Mouse (Mus musculus) hindbrain, embryonic 10.5 days (tissue): ENCODE measurements at regions not wholly inside any gene's neighbourhood (a gene's known extent, or its start where the extent isn't known, plus 50 kb on each side); places are given as distances from the start of the nearest gene placed in this dataset.

Experiments
- DNase-seq: peaks from one replicate; pipeline ENCODE4 v3.0.0-alpha.2; 2017; ENCODE audit warnings: low spot score
- H3K27ac ChIP-seq: fragments of 300-500 bp; sonication (generic); 2 replicates; pipeline ENCODE4 v1.5.1; 2016; ENCODE audit warnings: mild to moderate bottlenecking, moderate library complexity
- H3K27me3 ChIP-seq: fragments of 300-500 bp; sonication (generic); 2 replicates; pipeline ENCODE4 v1.6.1; 2016; ENCODE audit warnings: mild to moderate bottlenecking; ENCODE audit not compliant: poor library complexity, insufficient read depth, severe bottlenecking
- H3K36me3 ChIP-seq: fragments of 300-500 bp; sonication (generic); 2 replicates; pipeline ENCODE4 v1.6.1; 2016; ENCODE audit warnings: mild to moderate bottlenecking, moderate library complexity
- H3K4me1 ChIP-seq: fragments of 300-500 bp; sonication (generic); replicated peaks from 2 replicates; pipeline ENCODE4 v1.6.1; 2016; ENCODE audit warnings: mild to moderate bottlenecking
- H3K4me3 ChIP-seq: fragments of 300-500 bp; sonication (generic); 2 replicates; pipeline ENCODE4 v1.5.1; 2016; ENCODE audit warnings: mild to moderate bottlenecking, moderate library complexity
- H3K9me3 ChIP-seq: fragments of 300-500 bp; sonication (generic); 2 replicates; pipeline ENCODE4 v1.6.1; 2016; ENCODE audit warnings: mild to moderate bottlenecking, moderate library complexity
- WGBS: fragments of 180-500 bp; shearing (Covaris S2); methylation state at CpG from one replicate; pipeline ENCODE4 v1.1.7; 2016; 5-methylcytosine and 5-hydroxymethylcytosine counted together

DNA sequence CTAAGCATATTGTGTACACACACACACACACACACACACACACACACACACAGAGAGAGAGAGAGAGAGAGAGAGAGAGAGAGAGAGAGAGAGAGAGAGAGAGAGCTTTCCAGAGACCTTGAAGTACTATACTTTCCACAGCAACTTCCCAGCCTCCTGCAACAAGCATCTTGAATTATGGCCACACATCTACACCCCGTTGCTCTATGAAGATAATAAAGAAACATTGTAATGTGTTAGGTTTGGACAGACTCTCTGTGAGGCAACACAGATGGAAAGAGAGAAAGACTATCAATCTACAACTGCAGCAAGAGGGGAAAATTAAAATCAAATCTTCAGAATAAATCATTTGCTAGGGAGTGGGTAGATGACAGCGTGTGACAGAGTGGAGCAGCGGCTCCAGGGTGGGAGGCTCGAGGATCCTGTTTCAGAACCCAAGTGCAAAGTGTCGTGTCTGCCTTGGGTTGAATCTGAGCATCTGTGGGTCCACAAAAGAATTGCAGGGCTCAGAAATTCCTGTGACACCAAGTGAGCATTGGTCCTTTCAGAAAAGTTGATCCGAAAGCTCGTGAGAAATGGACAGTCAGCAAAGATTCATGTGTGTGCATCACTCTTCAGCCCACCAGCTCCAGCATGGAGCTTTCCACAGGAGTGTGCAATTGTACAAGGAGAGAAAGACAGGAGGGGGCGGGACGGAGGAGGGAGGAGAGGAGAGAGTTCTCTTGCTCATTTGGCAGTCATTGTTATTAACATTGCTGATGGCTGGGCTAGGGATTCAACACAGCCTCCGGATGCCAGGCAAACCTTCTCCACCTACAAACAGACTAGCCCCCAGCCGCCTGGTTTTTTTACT is 203.6 kb upstream of the Gimd1 start:
- no peak for DNase-seq

DNA sequence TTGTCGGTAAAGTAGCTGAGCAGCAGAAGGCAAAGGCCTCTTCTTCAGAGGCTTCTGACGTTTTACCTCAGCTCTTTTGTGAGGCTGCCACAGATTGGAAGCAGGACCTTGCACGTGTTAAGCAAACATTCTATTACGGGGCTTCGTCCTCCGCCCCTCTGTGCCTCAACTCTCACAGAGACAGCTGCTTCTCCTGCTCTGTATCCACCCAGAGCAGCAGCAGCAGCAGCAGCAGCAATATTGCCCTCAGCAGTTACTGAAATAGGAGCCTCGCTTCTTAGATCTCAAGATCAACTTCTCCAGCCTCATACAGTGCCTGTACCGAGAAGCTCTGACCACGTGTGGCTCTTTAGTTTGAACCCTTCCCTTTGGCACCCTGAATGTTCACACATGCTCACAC is 202.4 kb upstream of the Gimd1 start:
- Histone ChIP-seq H3K27me3 (no peaks in the 10 kb centered on the region), H3K27ac (no peak overlapping the region), H3K9me3 (no peaks in the 10 kb centered on the region), H3K36me3 (no peaks in the 10 kb centered on the region), H3K4me3 (no peak overlapping the region), H3K4me1 (0 out of 2 replicates have a peak, but pooled peaks cover 2% of the 10 kb centered on the region)
- DNase-seq = no peak
- 66% methylated on average over 9 of the region's 9 CpGs for WGBS

More for the DNA sequence above, 203.6 kb upstream of the Gimd1 start:
- Histone ChIP-seq H3K4me3 (no peak overlapping the region), H3K4me1 (0 out of 2 replicates have a peak, but pooled peaks cover 2% of the 10 kb centered on the region), H3K36me3 (no peaks in the 10 kb centered on the region), H3K27ac (no peak overlapping the region), H3K27me3 (no peaks in the 10 kb centered on the region), H3K9me3 (no peaks in the 10 kb centered on the region)
- 68% methylated on average over 11 of the region's 11 CpGs for WGBS

DNA sequence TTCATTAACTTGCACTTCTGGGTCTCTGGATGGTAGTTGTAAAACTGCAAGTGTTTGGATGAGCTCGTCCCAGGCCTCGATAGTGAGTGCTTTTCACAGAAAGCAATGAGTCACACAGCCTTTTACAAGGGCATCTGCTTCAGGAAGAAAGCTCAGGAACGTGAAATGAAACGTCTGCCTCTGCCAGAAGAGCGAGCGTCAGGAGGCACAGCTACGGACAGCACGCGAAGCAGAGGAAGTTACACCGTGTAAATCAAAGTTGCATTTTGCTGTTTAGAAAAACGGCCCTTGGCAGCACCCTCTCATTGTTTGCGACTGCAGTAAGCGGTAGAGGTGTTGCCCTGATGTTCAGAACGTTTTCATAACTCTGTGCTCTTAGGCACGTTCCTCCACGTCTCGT is 201.5 kb upstream of the Gimd1 start:
- Histone ChIP-seq H3K4me1 (0 out of 2 replicates have a peak, but pooled peaks cover 2% of the 10 kb centered on the region), H3K27ac (no peak overlapping the region), H3K36me3 (no peaks in the 10 kb centered on the region), H3K27me3 (no peaks in the 10 kb centered on the region), H3K9me3 (no peaks in the 10 kb centered on the region), H3K4me3 (no peak overlapping the region)
- 88% methylated on average over 17 of the region's 17 CpGs for WGBS
- DNase-seq = no peak

DNA sequence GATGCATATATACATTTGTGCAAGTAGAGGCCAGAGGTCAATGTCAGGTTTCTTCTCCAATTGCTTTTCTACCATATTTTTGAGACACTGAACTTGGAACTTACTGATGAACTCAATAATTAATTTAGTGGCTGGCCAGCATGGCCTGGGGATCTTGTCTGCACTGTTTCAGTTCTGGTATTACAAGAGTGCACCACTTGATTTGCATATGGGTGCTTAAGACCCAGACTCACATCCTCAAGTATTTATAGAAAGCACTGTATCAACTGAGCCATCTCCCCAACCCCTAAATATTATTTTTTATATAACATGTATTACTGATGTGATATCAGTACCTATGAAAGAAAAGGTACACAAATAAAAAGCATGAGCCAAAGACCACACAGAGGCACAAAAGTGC is 197.8 kb upstream of the Gimd1 start:
- DNase-seq = no peak
- H3K27me3 ChIP-seq = no peaks in the 10 kb centered on the region
- no peaks in the 10 kb centered on the region for H3K4me1 ChIP-seq

DNA sequence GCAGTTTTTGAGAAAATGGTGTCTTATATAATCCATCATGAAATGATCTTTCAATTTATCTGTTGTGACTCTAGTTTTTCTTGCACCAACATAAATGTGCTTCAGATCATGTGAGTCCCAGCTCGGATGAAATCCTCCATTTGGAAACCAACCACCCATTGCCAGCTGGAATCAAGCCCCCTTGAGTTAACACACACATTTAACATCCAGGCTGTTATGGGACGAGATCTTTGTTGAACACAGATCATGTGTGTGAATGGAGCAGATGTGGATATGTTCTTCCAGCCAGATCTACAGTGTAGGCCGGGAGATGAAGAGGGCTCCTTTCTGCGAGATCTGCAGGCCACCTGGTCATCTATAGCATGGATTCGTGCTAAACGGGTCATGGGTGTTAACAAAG is 188.4 kb upstream of the Gimd1 start:
- no peaks in the 10 kb centered on the region for H3K4me1 ChIP-seq
- DNase-seq = no peak
- H3K27me3 ChIP-seq = no peaks in the 10 kb centered on the region
- H3K36me3 ChIP-seq = no peaks in the 10 kb centered on the region
- H3K4me3 ChIP-seq = no peak overlapping the region
- H3K9me3 ChIP-seq = no peaks in the 10 kb centered on the region
- no peak overlapping the region for H3K27ac ChIP-seq
- WGBS = 90% methylated on average over 6 of the region's 6 CpGs

More for the DNA sequence above, 197.8 kb upstream of the Gimd1 start:
- Histone ChIP-seq H3K27ac (no peak overlapping the region), H3K4me3 (no peak overlapping the region), H3K9me3 (no peaks in the 10 kb centered on the region), H3K36me3 (no peaks in the 10 kb centered on the region)

DNA sequence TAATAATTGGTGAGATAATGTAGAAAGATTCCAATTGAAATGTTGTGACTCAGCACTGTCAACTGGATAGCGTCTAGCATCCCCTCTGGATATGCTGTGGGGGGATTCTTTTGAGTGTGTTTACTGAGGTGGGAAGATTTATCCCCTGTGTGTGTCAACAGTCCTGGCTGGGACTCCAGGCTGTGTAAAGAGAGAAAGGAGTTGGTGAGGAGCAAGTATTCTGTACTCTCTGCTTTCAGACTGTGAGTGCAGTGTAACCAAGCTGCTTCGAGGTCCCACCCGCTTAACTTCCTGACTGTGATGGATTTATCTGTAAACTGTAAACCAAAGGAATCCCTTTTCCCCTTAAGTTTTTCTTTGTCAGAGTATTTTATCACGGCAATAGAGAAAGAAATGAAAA is 175.7 kb upstream of the Gimd1 start:
- Histone ChIP-seq H3K27me3 (no peaks in the 10 kb centered on the region), H3K27ac (no peak overlapping the region), H3K4me3 (no peak overlapping the region), H3K4me1 (no peaks in the 10 kb centered on the region), H3K36me3 (no peaks in the 10 kb centered on the region), H3K9me3 (no peaks in the 10 kb centered on the region)
- WGBS = 80% methylated on average over 4 of the region's 4 CpGs
- DNase-seq = no peak

DNA sequence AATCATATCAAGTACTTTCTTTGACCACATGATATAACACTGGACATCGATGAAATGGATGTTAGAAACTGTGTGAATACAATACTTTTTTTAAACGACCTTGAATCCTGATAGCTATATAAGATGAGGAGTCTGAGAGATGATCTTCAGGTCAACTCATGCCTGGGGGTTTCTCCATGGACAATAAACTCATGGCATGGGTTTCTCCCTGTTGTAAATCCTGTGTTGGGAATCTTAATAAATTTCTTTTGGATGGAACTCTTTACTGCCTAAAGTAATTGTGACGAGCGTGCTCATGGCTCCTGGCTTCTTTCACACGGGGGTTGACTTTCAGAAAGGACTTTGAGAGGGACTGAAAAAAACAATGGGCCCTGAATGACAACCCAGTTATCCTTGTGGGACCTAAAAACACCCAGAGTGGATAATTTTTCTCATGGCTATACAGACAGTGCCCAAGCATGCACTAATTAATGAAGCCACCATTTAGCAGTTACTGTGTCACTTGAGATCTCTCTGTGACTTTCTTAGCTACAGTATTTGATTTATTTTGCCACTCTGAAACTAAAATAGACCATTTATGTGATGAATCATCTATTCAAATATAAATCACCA is 167.2 kb upstream of the Gimd1 start:
- Histone ChIP-seq H3K9me3 (no peaks in the 10 kb centered on the region), H3K4me3 (no peak overlapping the region), H3K27me3 (no peaks in the 10 kb centered on the region), H3K27ac (no peak overlapping the region), H3K4me1 (no peaks in the 10 kb centered on the region), H3K36me3 (no peaks in the 10 kb centered on the region)
- whole genome bisulfite sequencing = 79% methylated on average over 5 of the region's 5 CpGs
- no peak for DNase-seq

DNA sequence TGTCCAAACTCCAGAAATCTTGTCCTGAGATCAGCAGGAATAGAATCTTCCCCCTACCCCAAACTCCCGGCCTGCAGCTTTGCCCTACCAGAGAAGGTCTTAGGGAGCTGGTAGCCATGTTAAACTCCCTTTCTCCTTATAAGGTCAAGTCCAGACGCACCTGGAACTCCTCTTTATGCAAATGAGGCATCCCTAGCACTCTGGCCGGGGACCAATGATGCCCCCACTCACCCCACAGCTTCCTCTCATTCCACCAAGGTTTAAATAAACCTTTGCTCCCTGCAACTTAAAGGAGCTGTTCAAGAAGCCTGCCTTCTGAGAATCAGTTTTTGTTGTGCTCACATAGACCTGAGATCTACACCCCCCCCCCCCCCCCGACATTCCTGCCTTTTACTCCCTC is 158.6 kb upstream of the Gimd1 start:
- H3K9me3 ChIP-seq = no peaks in the 10 kb centered on the region

DNA sequence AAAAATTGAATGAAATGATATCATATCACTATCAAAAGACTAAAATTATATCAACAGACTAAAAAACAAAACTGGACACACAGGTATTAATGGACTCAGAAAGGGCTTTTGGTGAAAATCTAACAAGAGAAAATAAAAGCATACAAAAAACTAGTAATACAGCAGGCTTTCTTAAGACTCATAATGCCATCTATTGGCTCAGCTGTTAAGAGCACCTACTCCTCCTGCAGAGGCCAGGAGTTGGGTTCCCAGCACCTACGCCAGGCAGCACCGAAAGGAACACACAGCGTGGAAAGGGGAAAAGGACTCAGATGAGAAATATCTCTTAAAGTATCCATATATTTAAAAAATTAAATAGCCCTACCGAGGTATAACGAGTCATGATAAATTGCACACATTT is 151.9 kb upstream of the Gimd1 start:
- 90% methylated on average over 5 of the region's 5 CpGs for WGBS
- DNase-seq = no peak
- no peaks in the 10 kb centered on the region for H3K4me1 ChIP-seq
- no peaks in the 10 kb centered on the region for H3K9me3 ChIP-seq
- H3K27ac ChIP-seq = no peak overlapping the region
- H3K27me3 ChIP-seq = no peaks in the 10 kb centered on the region
- H3K36me3 ChIP-seq = no peaks in the 10 kb centered on the region
- no peak overlapping the region for H3K4me3 ChIP-seq

More for the DNA sequence above, 158.6 kb upstream of the Gimd1 start:
- H3K27me3 ChIP-seq = no peaks in the 10 kb centered on the region
- no peak overlapping the region for H3K4me3 ChIP-seq
- WGBS = 54% methylated on average over 4 of the region's 4 CpGs
- no peak overlapping the region for H3K27ac ChIP-seq
- no peaks in the 10 kb centered on the region for H3K4me1 ChIP-seq
- H3K36me3 ChIP-seq = no peaks in the 10 kb centered on the region
- DNase-seq = no peak

DNA sequence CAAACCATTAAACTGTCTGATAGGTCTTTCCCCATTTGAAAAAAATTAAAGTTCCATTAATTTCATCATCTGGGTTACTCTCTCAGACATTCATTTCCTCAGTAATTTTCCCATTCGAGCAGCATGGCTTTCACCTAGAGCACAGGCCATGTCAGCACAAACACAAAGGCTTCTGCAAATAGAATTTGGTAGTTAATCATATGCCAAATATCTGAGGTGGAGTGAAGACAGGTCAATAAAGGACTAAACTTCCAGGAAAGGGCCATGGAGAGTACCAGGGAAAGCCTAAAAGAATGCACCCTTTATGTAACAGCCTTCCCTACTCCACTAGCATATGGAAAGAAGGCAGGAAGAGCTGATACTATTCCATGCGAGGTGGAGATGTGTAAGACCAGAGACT is 150.3 kb upstream of the Gimd1 start:
- H3K27ac ChIP-seq = no peak overlapping the region
- H3K4me1 ChIP-seq = no peaks in the 10 kb centered on the region
- no peaks in the 10 kb centered on the region for H3K36me3 ChIP-seq
- WGBS = 87% methylated on average over 2 of the region's 2 CpGs
- H3K9me3 ChIP-seq = no peaks in the 10 kb centered on the region
- no peaks in the 10 kb centered on the region for H3K27me3 ChIP-seq
- no peak overlapping the region for H3K4me3 ChIP-seq
- DNase-seq = no peak

DNA sequence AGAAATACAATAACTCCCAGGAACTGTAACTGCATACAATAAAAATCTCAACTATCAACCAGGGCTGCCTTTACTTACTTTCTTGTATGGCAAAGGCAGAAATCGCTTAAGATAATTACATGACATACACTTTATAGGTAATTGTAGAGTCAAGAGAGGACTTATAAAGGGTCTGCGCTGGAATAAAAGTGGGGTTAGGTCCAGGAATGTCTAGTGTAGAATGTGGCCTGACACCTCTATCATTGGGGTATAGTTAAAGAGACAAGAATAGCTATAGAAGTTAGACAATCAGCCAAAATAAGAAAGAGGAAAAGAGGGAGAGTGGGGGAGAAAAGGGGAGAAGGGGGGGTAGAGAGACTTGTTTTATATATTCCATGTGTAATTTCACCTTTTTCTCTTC is 144.8 kb upstream of the Gimd1 start:
- H3K27ac ChIP-seq = no peak overlapping the region
- H3K9me3 ChIP-seq = no peaks in the 10 kb centered on the region
- no peaks in the 10 kb centered on the region for H3K27me3 ChIP-seq
- 89% methylated on average over 2 of the region's 2 CpGs for WGBS
- H3K36me3 ChIP-seq = no peaks in the 10 kb centered on the region
- H3K4me1 ChIP-seq = no peaks in the 10 kb centered on the region
- no peak for DNase-seq
- no peak overlapping the region for H3K4me3 ChIP-seq

DNA sequence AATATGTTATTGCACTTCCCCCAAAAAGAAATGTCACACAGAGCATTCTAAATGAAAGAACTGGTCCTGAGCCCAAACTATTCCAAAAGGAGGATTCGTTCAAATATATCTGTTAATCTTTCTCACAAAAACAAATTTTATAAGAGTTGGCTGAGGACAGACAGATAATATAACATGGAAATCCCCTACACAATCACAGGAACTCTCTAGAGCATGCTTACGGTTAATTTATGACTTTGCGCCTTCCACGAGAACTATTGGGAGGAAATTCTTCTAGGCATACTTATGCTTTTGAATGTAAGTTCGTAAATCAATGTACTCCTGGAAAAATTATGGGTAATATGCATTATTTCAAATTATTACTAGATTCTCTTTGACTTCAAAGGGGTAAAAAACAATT is 144.1 kb upstream of the Gimd1 start:
- Histone ChIP-seq H3K9me3 (no peaks in the 10 kb centered on the region), H3K27ac (no peak overlapping the region), H3K27me3 (no peaks in the 10 kb centered on the region), H3K4me3 (no peak overlapping the region), H3K36me3 (no peaks in the 10 kb centered on the region), H3K4me1 (no peaks in the 10 kb centered on the region)
- no peak for DNase-seq
- 90% methylated on average over 5 of the region's 5 CpGs for WGBS

DNA sequence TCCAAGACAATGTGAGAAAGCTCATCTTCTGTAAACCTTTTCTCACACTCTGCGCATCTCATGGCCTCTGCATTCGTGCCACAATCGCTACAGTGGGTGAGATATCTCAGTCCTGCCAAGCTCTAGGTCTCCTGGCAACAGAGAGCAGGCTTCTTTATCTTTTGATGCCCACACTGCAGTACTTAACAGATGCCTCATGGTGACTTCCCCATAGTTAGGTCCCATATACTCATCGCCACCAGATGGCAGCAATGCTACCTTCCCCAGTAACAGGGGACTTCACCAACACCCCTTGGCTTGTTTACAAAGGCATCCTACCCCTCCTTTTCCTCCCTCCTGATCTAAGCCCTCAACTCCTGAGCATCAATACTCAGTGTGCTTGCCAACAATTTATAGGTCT is 123.5 kb upstream of the Gimd1 start:
- Histone ChIP-seq H3K4me1 (0 out of 2 replicates have a peak, but pooled peaks cover 5% of the 10 kb centered on the region), H3K4me3 (no peak overlapping the region), H3K27ac (no peak overlapping the region), H3K9me3 (no peaks in the 10 kb centered on the region), H3K36me3 (no peaks in the 10 kb centered on the region), H3K27me3 (no peaks in the 10 kb centered on the region)
- peak; percentile 56 for DNase-seq
- 23% methylated on average over 4 of the region's 4 CpGs for WGBS
